Mouse (Mus musculus): ENCODE results near the gene Ddx25.

Gene Ddx25

DNA sequence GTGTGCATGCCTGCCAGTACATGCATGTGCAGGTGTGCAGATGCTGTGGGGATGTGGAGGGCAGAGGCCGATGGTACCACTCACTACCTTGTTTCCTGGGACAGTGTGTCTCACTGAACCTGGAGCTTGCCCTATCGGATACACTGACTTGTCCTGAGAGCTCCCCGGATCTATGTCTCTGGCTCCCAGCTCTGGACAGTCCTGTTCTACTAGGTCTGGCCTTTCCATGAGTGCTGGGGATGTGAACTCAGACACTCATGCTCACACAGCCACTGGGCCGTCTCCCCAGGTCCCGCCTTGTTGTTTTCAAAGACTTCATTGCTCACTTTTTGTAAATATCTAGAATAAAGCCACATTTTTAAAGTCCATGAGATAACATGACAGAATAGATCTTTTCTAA lies 17.3 kb downstream of the Ddx25 start:
- DNase-seq: no peak

DNA sequence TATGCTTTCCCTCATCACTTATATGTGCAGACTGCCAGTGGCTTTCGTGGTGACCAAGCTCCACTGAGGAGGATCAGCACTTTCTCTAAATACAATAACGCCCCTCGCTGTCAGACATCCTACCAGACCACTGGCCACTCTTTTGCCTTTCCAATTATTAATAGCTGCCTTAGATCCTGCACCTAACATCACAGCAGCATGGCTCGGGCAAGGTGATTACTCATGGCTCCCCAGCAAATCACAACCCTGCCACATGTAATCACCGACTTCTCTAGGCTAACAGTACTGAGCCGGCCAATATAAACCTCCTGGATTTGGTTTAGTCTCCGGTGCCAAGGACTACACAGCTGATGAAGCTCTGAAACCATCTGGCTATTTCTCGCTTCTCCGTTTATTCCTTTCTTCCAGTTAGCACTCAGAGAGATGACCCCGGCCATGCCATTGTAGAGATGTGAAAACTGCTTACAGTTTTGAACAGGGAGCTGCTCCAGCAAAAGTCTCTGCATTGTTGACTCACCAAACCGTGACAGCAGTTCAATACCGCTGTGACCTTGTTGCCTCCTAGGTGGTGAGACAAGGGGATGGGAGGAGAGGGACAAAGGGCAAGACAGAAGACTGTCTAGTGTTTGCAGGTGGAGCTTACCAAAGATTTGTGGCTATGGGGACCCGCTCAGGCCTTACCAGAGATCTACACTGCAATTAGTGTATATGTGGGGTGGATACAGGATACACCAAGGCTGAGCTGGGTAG lies 19.2 kb downstream of the Ddx25 start:
- DNase-seq: no peak

DNA sequence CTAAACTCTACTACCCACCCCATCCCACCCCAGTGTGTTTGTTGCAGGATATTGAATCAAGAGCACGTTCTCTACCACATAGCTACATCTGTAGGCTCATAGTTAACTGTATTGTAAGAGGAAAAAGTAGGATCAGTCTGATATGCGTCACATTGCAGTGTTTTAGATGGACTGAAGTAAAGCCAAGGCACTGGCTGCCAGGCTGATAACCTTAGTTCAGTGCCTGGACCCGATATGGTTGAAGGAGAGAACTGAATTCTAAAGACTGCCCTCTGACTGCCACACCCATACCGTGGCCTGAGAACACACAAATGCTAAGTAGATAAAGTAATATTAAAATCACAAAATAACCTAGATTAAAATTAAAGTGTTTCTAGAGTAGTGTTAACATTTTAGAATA lies 22.5 kb downstream of the Ddx25 start:
- DNase-seq: no peak

DNA sequence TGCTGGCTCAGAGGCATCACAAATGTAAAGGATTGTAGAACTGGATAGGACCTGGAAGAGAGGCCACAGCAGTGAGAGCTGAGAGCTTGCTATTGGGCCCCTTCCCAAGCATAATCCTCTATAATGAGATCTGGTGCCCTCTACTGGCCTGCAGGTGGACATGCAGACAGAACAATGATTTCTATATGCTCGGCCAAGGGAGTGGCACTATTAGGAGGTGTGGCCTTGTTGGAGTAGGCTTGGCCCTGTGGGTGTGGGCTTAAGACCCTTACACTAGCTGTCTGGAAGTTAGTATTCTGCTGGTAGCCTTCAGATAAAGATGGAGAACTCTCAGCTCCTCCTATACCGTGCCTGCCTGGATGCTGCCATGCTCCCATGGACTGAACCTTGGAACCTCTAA lies 23.2 kb downstream of the Ddx25 start:
- no peak for DNase-seq

DNA sequence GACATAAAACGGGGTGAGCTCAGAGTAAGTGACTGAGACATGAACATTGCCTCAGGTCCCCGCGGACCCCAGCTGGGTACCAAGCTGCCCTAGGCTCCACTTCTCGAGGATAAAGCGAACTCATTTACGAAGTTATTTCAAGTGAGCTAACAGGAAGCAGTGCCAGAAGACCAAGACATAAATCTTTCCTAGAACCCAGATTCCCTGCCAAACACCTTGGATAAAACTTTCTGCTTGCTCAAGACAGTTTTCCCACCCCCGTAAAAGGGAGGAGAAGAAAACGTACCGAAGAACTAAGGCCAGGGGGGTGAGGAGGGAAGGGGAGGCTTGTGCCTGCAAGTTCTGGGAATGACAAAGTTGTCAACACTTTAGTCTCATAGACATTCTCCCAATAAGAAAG lies 25.1 kb downstream of the Ddx25 start:
- no peak for DNase-seq

DNA sequence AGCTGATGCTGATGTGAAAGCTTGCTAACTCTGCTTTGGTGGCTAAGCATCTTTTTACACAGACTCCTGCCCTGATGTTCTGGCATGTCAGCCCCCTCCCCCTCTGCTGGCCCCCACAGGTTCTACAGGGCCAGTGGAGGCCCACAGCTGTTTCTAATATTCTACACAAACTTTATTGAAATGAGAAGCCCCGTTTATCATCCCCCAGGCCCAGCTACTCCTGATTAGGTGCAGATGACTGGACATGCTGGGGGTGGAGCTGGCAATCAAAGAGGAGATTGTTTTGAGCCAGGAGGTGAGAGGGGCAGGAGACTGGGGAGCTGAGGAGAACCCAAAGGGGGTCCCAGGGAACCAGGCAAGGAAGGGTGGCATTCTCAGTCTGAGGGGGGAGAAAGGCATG lies 28.5 kb downstream of the Ddx25 start:
- no peak for DNase-seq

DNA sequence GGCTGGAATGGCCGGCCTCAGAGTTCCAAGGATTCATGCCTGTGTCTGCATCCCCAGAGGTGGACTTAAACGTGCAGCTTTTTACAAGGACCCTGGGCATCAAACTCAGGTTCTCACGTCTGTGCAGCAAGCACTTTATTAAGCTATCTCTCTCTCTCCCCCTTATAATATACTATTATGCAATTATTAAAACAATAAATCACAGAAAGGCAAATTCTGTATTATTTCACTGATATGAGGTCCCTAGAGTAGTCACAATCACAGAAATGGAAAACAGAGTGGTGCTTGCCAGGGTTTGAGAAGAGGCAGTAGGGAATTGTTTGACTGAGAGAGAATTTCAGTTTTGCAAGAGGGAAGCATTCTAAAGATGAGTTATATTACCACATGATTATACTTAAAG lies 29.2 kb downstream of the Ddx25 start:
- DNase-seq: no peak

DNA sequence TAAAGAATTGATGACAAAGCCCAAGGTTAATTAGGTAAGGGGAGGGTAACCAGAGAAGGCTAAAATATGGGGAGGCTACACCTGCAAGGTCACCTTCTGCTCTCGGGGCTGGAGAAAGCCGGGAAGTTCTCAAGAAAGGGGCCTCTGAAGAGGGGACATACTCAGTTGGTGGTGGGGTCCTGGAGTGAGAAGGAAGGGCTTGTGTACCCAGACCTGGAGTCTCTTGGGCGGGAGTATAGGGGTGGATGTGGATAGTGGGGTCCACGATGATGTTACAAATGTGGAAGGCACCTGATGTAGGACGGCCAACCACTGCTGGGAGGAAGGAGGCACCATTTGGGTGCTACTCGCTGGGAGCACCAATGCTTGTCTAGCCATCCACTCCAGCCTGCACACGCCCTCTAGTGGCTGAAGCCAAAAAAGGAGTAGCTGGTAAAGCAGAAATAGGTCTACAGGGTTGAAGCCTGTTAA lies 34.4 kb downstream of the Ddx25 start:
- DNase-seq: peak in 1 of 2 experiments; percentile 29

DNA sequence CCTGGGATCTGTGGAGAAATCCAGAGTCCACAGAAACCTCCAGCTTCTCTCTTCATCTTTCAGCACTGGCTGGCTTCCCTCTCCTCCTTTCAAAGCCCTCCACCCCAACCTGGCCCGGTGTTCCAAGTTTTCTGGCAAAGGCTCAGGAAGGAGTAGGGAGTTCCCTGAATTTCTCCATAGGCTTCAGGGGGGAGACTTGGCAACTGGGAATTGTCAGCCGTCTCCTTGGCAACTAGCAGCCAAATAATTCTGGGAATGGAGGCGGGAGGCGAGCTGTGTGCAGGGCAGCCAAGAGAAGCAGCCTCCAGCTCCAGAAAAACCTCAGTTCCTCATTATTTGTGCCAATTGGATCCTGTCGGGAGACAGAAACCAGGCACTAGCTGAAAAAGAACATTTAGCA lies 34.8 kb downstream of the Ddx25 start:
- DNase-seq: no peak

DNA sequence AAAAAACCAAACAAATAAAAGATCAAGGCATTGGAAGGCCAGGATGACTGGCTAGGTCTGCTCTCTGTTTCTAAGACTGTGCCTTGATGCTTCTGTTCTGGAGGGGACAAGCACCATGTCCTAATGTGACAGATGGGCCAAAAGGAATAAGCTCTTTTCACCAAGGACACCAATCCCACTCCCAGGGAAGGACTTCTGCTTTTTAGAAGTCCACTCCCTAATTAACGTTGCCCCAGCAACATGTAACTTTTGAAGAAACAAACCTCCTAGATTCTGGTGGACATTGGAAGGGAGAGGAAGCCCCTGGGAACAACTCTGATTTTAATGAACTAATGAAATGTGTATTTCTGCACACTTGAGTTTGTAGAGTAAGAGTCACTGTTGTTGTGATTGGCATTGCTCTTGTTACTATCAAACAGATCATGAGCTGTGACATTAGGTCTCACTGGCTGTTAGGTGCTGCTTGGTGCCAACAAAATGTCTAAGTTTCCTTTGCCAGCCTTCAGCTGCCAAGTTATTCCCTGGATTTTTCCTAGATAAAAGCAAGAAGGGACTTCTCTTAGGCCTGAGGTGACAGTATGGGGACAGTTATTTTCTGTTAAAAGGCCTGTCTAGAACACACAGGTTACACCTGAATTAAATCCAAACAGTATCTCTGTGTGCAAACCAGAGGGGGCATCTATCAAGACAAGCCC lies 35.4 kb downstream of the Ddx25 start:
- DNase-seq: no peak

DNA sequence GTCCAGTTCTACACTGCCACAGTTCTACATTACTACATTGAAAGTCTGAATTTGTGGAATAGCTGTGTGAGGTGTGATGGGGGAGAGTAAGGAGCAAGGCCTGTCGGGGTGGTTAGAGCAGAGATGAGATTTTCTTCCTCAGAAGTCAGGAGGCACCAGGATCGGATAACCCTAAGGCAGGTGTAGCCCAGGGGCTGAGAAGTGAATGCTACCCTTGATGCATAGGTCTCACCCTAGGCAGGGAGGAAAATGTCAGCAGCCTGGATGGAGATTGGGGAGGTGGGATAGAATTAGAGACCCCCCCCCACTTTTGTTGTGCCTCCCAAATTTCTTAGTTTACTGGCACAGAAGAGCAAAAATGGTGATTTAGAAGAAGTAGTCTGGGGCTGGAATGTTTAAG lies 36.1 kb downstream of the Ddx25 start:
- no peak for DNase-seq

DNA sequence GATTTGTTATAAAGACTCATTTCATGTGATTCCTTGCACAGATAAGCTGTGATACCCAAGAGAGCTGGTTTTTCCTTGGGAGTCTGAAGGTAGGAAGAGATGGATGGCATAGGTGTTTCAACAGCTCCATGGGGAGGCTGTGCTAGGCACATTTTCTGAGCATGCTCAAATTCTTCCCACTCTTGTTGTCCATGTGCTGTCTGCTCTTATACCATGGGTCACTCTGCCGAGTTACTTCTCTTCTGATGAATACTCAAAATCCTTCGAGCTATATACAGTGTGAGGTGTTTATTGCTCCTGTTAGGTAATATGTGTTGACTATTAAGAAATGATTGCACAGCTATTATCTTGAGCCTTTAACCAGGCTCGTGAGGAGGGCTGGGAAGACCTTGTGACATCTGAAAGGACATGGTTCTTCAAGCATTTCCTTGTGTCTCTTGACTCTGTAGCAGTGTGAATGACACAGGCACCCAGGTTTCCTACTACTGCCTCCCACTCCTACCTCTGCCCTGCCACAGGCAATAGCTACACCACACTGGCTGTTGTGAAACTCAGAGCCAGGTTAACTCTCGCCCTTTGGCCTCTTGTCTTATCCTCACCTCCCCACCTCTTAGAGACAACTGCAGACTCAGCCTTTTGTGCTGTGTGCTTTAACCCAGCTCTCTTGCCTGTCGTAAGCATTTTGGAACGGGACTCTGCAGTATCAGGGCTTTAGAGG lies 37.5 kb downstream of the Ddx25 start:
- no peak for DNase-seq

DNA sequence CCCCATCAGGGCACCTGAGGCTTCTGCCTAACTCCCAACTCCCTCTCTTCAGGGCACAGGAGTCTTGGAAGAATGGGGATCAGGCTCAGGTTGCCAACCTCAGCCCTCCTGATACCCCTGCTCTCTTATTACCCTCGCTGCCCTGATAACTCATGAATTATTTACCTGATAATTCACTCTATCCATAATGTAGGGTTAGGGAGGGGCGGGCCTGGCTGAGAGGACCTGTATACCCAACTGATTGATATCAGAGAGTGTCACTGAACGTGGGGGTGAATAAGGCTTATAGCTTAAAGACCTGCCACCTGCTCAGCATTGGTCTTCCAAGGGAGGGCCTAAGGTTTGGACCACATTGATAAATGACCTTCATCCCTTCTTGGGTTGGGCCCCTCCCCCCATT lies 40.2 kb downstream of the Ddx25 start, which contains the start of gene Gm1113:
Gene Gm1113, minus strand, starts transcription at position 101 of the 400 bp plus-strand sequence.
- no peak for DNase-seq

DNA sequence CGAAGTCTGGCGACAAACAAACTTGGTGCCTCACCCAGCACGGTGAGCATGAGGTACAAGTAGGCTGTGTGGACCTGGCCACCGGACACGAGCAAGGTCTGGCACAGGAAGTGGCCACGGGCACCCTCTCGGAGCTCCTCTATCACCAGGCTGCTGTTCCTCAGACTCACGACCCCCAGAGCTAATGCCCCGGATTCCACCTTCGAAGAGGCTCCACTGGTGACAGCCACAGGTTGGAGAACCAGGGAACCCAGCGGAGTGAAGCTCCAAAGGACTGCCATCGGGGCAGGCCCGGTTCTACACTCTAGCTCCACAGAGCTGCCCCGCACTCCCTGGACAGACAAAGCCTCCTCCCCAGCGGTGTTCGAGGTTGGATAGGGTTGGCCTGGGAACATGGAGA lies 41.6 kb downstream of the Ddx25 start:
- no peak for DNase-seq

DNA sequence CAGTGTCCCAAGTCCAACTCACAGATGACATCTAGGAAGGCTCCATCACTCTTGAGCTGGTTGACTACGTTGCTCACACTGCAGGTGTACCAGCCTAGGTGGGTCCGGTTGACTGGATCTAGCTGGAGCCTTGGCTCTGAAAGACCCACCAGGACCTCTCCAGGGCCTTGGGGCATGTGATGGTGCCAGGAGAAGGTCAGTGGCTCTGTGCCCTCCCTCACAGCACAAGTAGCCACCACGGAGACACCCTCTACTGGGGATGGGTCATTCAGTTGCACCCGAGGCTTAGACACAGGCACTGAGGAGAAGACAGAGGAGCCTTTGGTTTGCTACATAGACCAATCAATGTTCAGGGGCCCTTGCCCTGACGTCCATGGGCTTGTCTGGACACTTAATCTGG lies 42.1 kb downstream of the Ddx25 start:
- DNase-seq: no peak

DNA sequence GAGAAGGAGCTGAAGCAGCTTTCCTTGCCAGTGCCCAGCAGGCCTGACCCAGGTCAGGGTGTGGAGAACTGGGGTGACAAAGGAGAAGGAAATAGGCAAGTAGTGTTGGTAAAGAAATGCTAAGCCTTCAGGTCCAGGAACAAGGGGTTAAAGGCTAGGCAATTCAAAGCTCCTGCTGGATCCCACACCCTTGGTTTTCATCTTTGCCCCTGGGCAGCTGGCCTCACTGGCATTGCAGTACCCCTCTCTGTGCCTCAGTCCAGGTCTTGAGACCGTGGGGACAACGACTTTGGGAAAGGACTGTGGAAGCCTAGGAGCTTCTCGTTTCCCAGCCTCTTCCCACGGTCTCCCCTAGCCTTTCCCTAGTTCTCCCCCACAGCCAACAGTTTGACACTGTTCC lies 44.4 kb downstream of the Ddx25 start:
- no peak for DNase-seq

DNA sequence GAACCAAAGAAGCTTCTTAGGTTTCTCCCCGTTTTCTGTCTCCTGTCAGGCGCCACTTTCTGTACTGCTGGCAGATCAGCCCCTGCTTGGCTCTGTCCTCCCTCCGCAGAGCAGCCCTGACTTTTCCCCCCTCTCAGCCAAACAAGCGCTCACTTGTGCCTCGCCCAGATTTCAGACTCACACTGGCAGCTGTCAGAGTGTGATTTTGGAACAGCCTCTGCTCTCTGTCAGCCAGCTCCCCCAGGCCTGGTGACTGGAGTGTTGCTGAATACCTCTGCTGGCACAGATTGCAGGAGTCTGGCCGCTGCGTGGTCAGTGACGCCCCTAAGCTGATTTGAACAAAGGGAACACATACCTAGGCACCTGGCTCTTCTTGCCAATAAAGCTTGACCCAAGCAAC lies 50.1 kb downstream of the Ddx25 start:
- no peak for DNase-seq

DNA sequence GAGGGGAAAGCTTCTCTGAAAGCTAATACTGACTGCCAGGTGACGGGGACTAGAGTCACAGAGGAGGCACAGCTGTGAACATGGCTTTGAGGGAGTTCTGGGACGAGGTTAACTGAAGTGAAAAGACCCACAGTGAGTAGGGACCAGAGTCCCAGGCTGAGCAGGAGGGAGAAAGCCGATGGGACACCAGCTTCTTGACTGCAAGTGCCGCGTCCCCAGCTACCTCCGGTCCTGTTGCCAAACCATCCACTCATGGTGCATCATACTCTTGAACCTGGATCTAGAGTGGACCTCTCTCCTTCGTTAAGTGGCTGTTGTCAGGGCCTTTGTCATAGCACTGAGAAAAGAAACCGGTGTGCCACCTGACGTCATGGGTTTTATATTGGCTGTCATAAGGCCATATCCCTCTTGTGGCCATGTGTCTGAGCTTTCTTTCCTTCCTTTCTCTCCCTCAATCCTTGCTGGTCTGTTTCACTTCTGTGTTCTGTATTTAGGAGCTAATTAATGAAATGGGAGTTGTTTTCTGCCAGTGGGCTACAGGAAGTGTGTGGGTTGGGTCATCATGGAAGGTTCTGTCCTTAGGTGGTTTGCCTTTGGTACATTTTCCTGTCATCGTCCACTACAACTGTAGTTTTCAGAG lies 55.8 kb downstream of the Ddx25 start:
- no peak for DNase-seq

DNA sequence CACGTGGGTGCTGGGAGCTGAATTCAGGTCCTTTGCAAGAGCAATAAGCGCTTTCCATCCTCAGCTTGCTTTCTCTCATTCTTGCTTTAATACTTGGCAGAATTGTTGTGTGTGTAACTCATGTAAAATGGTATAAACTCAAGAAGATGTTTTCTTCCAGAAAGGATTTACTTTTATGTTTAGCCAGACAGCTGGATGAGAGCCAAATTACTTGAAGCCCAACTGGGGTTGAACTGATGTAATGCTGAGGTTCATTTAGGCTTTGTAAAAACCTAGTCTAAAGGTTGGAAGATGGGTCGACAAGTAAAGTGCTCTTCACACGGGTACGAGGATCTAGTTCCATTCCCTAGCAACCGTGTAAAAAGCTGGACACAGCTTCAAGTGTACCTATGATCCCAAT lies 58.4 kb downstream of the Ddx25 start:
- DNase-seq: no peak

DNA sequence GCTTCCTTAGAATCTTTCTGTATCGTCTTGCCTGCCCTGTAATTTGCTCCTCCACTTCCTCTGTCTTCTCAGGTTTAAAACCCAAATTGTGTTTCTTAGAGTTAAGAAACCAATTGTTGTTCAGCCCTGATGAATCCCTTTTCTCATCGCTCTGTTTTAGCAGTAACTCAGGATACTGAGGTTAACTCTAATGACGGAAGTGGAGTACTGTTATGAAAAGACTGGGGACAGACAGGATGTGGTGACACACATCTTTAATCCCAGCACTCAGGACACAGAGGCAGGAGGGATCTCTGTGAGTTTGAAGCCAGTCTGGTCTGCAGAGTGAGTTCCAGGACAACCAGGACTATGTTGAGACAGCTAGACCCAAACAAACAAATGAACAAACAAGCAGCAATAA lies 62.9 kb downstream of the Ddx25 start:
- no peak for DNase-seq

DNA sequence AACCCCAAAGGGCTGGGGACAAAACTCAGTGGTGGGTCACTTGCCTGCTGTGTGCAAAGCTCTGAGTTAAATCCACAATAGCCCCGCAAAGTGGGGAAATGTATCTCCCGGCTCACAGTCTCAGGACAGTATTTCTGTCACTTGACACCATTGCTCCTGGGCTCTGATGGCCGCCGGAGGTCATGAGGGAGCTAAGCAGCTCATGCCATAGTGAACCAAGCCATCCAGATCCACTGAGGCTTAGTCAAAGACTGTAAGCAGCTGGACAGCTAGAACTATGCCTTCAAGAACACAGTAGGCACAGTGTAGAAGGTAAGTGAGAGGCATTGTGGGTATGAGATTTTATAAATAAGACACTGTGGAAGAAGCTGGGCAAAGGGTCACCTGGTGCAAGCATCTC lies 63.4 kb downstream of the Ddx25 start:
- no peak for DNase-seq

DNA sequence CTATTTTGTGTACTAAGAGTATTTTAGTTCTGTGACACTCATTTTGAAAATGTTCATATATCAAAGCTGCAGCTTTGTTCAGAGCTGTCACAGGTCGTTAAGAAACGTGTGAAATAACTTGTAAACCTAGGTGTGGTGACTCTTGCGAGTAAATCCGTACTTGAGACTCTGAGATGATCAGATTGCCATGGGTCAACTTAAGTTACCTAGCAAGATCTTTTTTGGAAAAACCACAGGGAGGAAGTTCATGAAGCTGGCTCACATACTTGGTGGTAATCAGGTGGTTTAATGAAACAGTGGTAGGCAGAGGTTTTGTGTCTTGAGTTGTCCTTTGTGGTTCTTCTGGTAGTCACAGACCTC lies 64.6 kb downstream of the Ddx25 start:
- no peak for DNase-seq

DNA sequence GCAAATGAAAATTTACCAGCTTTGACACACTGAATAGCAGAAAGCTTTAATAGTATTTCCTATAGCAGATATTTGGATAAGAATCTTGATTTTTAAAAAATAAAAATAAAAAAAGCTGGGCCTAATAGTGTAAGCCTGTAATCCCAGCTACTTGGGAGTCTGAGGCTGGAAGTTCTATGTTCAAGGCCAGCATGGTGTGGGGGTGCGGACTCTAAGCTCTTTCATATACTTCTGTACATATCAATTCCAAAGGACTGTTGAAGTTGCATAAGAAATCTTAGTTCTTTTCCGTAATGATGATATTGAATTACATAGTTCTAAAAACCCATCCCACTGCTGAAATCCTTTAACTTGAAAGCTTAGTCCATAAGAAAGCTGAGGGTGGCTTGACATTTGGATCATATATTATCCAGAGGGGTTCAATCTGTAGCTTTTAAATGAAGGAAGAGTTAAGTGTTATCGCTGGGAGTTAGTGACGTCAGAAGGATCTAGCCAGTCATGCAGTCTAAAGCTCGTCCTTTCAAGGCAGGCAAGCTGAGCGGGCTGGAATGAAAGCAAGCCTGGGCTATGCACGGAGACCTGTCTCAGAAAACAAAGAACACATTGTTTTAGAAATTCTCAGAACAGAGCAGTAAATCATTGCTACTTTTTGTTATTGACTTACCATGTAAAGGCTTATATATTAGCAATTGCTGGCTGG lies 65.1 kb downstream of the Ddx25 start:
- DNase-seq: no peak
